Mouse (Mus musculus) forebrain, embryonic 10.5 days (tissue): ENCODE results near the gene Vps50. TPM values are rescaled to one million over a fixed set of nuclear protein-coding genes. Genes with fewer than 3 reads are reported as not detected.

Source experiments
- DNase-seq: peaks from one replicate; pipeline ENCODE4 v3.0.0-alpha.2; 2017; ENCODE audit warnings: low spot score; ENCODE audit errors: extremely low spot score
- H3K27ac ChIP-seq: fragments of 300-500 bp; sonication (generic); 2 replicates; pipeline ENCODE4 v1.5.1; 2016; ENCODE audit warnings: mild to moderate bottlenecking
- H3K27me3 ChIP-seq: fragments of 300-500 bp; sonication (generic); 2 replicates; pipeline ENCODE4 v1.6.1; 2016; ENCODE audit warnings: mild to moderate bottlenecking; ENCODE audit not compliant: poor library complexity, severe bottlenecking
- H3K36me3 ChIP-seq: fragments of 300-500 bp; sonication (generic); replicated peaks from 2 replicates; pipeline ENCODE4 v1.6.1; 2016; ENCODE audit warnings: mild to moderate bottlenecking, moderate library complexity
- H3K4me1 ChIP-seq: fragments of 300-500 bp; sonication (generic); 2 replicates; pipeline ENCODE4 v1.6.1; 2016
- H3K4me3 ChIP-seq: fragments of 300-500 bp; sonication (generic); 2 replicates; pipeline ENCODE4 v1.5.1; 2016; ENCODE audit warnings: mild to moderate bottlenecking, moderate library complexity
- H3K9me3 ChIP-seq: fragments of 300-500 bp; sonication (generic); 2 replicates; pipeline ENCODE4 v1.6.1; 2016; ENCODE audit warnings: mild to moderate bottlenecking, moderate library complexity
- WGBS: fragments of 180-500 bp; shearing (Covaris S2); methylation state at CpG from one replicate; pipeline ENCODE4 v1.1.7; 2016; 5-methylcytosine and 5-hydroxymethylcytosine counted together
- polyA plus RNA-seq: library from polyadenylated mRNA; unstranded; fragments of >200 nt; fragmentation: Nextera tagmentation; extraction: Ambion mirVana; gene quantifications from 2 replicates; pipeline ENCODE4 v1.2.1, GENCODE M21; 2016

Vps50 gene
- polyA plus RNA-seq, result 35.1 and 37.2 TPM in 2 replicates

- no peaks in the 10 kb centered on the region for H3K27me3 ChIP-seq
- H3K27ac ChIP-seq, result peak within 1 kb of the TSS; percentile 79
- no peaks in the 10 kb centered on the region for H3K36me3 ChIP-seq
- peaks cover 15% of the 10 kb centered on the region for H3K4me1 ChIP-seq
- peak; percentile 77 for DNase-seq
- H3K9me3 ChIP-seq, result no peaks in the 10 kb centered on the region
- WGBS, result under 1% methylated on average over 28 of the region's 28 CpGs
- peak within 1 kb of the TSS; percentile 81 for H3K4me3 ChIP-seq
These were observed at the start of gene Vps50, which contains the start of gene Hepacam2 for GRCm38 (mm10) chr6:3498162-3498848. Gene Vps50 (plus strand): TSS chr6:3498382. Gene Hepacam2 (minus strand): TSS chr6:3498298.

GRCm38 (mm10) chr6:3454421-3454820, 43.8 kb upstream of the Vps50 start:
- H3K4me1 ChIP-seq, result no peaks in the 10 kb centered on the region
- no peak for DNase-seq
- no peaks in the 10 kb centered on the region for H3K27me3 ChIP-seq
- H3K27ac ChIP-seq, result no peak overlapping the region
- H3K36me3 ChIP-seq, result no peaks in the 10 kb centered on the region
- 80% methylated on average over 5 of the region's 5 CpGs for WGBS
- 0 out of 2 replicates have a peak, but pooled peaks cover 4% of the 10 kb centered on the region for H3K9me3 ChIP-seq
- no peak overlapping the region for H3K4me3 ChIP-seq

GRCm38 (mm10) chr6:3455944-3456536, 42.1 kb upstream of the Vps50 start:
- H3K27ac ChIP-seq, result no peak overlapping the region
- 0 out of 2 replicates have a peak, but pooled peaks cover 4% of the 10 kb centered on the region for H3K9me3 ChIP-seq
- DNase-seq, result no peak
- H3K36me3 ChIP-seq, result no peaks in the 10 kb centered on the region
- no peaks in the 10 kb centered on the region for H3K27me3 ChIP-seq
- WGBS, result 74% methylated on average over 11 of the region's 11 CpGs
- H3K4me1 ChIP-seq, result no peaks in the 10 kb centered on the region
- no peak overlapping the region for H3K4me3 ChIP-seq

- Histone ChIP-seq H3K36me3 (no peaks in the 10 kb centered on the region), H3K4me3 (no peak overlapping the region), H3K9me3 (no peaks in the 10 kb centered on the region), H3K27me3 (no peaks in the 10 kb centered on the region), H3K4me1 (peaks cover 6% of the 10 kb centered on the region; the same call in 1 of the 2 replicates), H3K27ac (no peak overlapping the region)
- DNase-seq, result no peak
- WGBS, result 82% methylated on average over 6 of the region's 6 CpGs
These were observed 35.2 kb upstream of the Vps50 start for GRCm38 (mm10) chr6:3463026-3463425.

- Histone ChIP-seq H3K27ac (no peak overlapping the region), H3K9me3 (no peaks in the 10 kb centered on the region), H3K4me1 (peaks cover 6% of the 10 kb centered on the region; the same call in 1 of the 2 replicates), H3K36me3 (no peaks in the 10 kb centered on the region), H3K4me3 (no peak overlapping the region), H3K27me3 (no peaks in the 10 kb centered on the region)
- no peak for DNase-seq
- 88% methylated on average over 2 of the region's 2 CpGs for WGBS
These were observed 34.6 kb upstream of the Vps50 start for GRCm38 (mm10) chr6:3463594-3463993.

GRCm38 (mm10) chr6:3468627-3469026, 29.6 kb upstream of the Vps50 start:
- no peaks in the 10 kb centered on the region for H3K36me3 ChIP-seq
- 69% methylated on average over 1 of the region's 1 CpGs for WGBS
- no peaks in the 10 kb centered on the region for H3K27me3 ChIP-seq
- DNase-seq, result no peak
- no peaks in the 10 kb centered on the region for H3K9me3 ChIP-seq
- no peak overlapping the region for H3K4me3 ChIP-seq
- no peak overlapping the region for H3K27ac ChIP-seq
- no peaks in the 10 kb centered on the region for H3K4me1 ChIP-seq

GRCm38 (mm10) chr6:3470706-3471105, 27.5 kb upstream of the Vps50 start:
- 88% methylated on average over 2 of the region's 2 CpGs for WGBS
- H3K27me3 ChIP-seq, result no peaks in the 10 kb centered on the region
- no peak for DNase-seq
- H3K36me3 ChIP-seq, result no peaks in the 10 kb centered on the region
- H3K9me3 ChIP-seq, result no peaks in the 10 kb centered on the region
- H3K4me3 ChIP-seq, result no peak overlapping the region
- H3K4me1 ChIP-seq, result no peaks in the 10 kb centered on the region
- no peak overlapping the region for H3K27ac ChIP-seq

GRCm38 (mm10) chr6:3476299-3476698, 21.9 kb upstream of the Vps50 start:
- Histone ChIP-seq H3K27me3 (no peaks in the 10 kb centered on the region), H3K4me3 (no peak overlapping the region), H3K36me3 (no peaks in the 10 kb centered on the region), H3K4me1 (peaks cover 4% of the 10 kb centered on the region; the same call in 1 of the 2 replicates), H3K27ac (no peak overlapping the region), H3K9me3 (no peaks in the 10 kb centered on the region)
- WGBS, result 73% methylated on average over 2 of the region's 2 CpGs
- DNase-seq, result no peak

GRCm38 (mm10) chr6:3479853-3480252, 18.3 kb upstream of the Vps50 start:
- 62% methylated on average over 5 of the region's 5 CpGs for WGBS
- H3K36me3 ChIP-seq, result no peaks in the 10 kb centered on the region
- H3K9me3 ChIP-seq, result no peaks in the 10 kb centered on the region
- DNase-seq, result no peak
- H3K4me1 ChIP-seq, result peaks cover 4% of the 10 kb centered on the region; the same call in 1 of the 2 replicates
- no peaks in the 10 kb centered on the region for H3K27me3 ChIP-seq
- no peak overlapping the region for H3K4me3 ChIP-seq
- no peak overlapping the region for H3K27ac ChIP-seq

- Histone ChIP-seq H3K27ac (no peak overlapping the region), H3K4me3 (no peak overlapping the region), H3K27me3 (no peaks in the 10 kb centered on the region), H3K9me3 (no peaks in the 10 kb centered on the region), H3K4me1 (peaks cover 4% of the 10 kb centered on the region; the same call in 1 of the 2 replicates), H3K36me3 (no peaks in the 10 kb centered on the region)
- no peak for DNase-seq
- WGBS, result 93% methylated on average over 3 of the region's 3 CpGs
These were observed 16.5 kb upstream of the Vps50 start for GRCm38 (mm10) chr6:3481705-3482104.

GRCm38 (mm10) chr6:3485133-3485532, 13.0 kb upstream of the Vps50 start:
- Histone ChIP-seq H3K27ac (no peak overlapping the region), H3K4me3 (no peak overlapping the region), H3K4me1 (no peaks in the 10 kb centered on the region), H3K36me3 (no peaks in the 10 kb centered on the region), H3K27me3 (no peaks in the 10 kb centered on the region), H3K9me3 (no peaks in the 10 kb centered on the region)
- WGBS, result 79% methylated on average over 3 of the region's 3 CpGs
- DNase-seq, result no peak

- no peak overlapping the region for H3K27ac ChIP-seq
- H3K27me3 ChIP-seq, result no peaks in the 10 kb centered on the region
- H3K4me3 ChIP-seq, result no peak overlapping the region
- no peaks in the 10 kb centered on the region for H3K4me1 ChIP-seq
- WGBS, result 95% methylated on average over 1 of the region's 1 CpGs
- DNase-seq, result no peak
- H3K36me3 ChIP-seq, result no peaks in the 10 kb centered on the region
- no peaks in the 10 kb centered on the region for H3K9me3 ChIP-seq
These were observed 10.8 kb upstream of the Vps50 start for GRCm38 (mm10) chr6:3487355-3487754.

GRCm38 (mm10) chr6:3494285-3494684, 3.9 kb upstream of the Vps50 start:
- no peak overlapping the region for H3K27ac ChIP-seq
- H3K36me3 ChIP-seq, result no peaks in the 10 kb centered on the region
- H3K4me1 ChIP-seq, result peaks cover 10% of the 10 kb centered on the region
- no peak overlapping the region for H3K4me3 ChIP-seq
- H3K27me3 ChIP-seq, result no peaks in the 10 kb centered on the region
- DNase-seq, result no peak
- H3K9me3 ChIP-seq, result no peaks in the 10 kb centered on the region
- 85% methylated on average over 5 of the region's 5 CpGs for WGBS
